Mouse (Mus musculus) erythroblast, embryonic 14.5 days (primary cell): ENCODE measurements around the gene Tfap2c.

Source experiments
- GATA1 ChIP-seq: IDR thresholded peaks from 2 replicates; pipeline ENCODE4 v1.6.1; 2012; ENCODE audit warnings: low read length, inconsistent platforms, mixed read lengths
- TAL1 ChIP-seq: IDR thresholded peaks from 3 replicates; pipeline ENCODE4 v1.6.1; 2012; ENCODE audit warnings: low read length, inconsistent platforms, mixed read lengths

DNA sequence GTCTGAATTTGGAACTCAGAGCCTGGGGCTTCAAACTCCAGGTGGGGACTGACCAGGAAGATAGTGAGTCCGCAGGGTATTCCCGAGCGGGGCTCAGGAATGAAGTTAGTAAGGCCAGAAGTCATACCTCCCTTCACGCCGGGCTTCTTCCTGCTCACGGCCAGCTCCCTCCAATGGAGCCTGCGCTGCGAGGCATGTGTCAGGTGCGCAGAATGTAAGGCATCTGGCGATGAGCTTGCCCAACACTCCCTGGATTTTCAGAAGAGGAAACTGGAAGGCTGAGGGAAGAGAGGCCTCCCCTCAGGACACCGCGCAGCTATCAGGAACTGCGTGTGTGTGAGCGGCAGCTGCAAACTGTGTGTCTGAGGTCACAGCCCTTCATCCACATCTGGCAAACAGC lies 47.2 kb upstream of the Tfap2c start:
- no peak for TF ChIP-seq GATA1
- TF ChIP-seq TAL1, result no peak
